Mouse (Mus musculus): ENCODE results near the gene Ldb1.

- TF ChIP-seq EP300 (optimal IDR thresholded peaks at IDR 0.05) (no peak), CTCF (IDR thresholded peaks at IDR 0.05; ENCODE audit: low read depth) (no peak)
Observed at GRCm38 (mm10) chr19:45988238-45988637, 56.8 kb downstream of the Ldb1 start.
